Mouse (Mus musculus): ENCODE results near the gene Gm17359. TPM values are rescaled to one million over a fixed set of nuclear protein-coding genes. Genes with fewer than 3 reads are reported as not detected.

Gene Gm17359
- total RNA-seq, 1 experiment = not detected

GRCm38 (mm10) chr3:79415929-79416328 is 79.5 kb downstream of the Gm17359 start:
- in situ Hi-C loops (cut with MboI; ENCODE audit: low sequenced_read_pairs in 2 of 2, unreplicated experiment in 2 of 2) = no loop called here

GRCm38 (mm10) chr3:79416944-79417680 is 80.7 kb downstream of the Gm17359 start:
- peak; percentile 78 for DNase-seq (ENCODE audit: low read depth, low spot score)
- H3K4me3 ChIP-seq (ENCODE audit: insufficient read depth in 1 of 2, low read depth in 1 of 2, low read length in 2 of 2, poor library complexity in 1 of 2, severe bottlenecking in 1 of 2) = no peak overlapping the region
- H3K9ac ChIP-seq (ENCODE audit: insufficient read depth, low read depth, low read length, poor library complexity, severe bottlenecking) = no peak overlapping the region

More at GRCm38 (mm10) chr3:79415929-79416328, 79.5 kb downstream of the Gm17359 start:
- Histone ChIP-seq H3K4me3 (ENCODE audit: insufficient read depth in 1 of 2, low read depth in 1 of 2, low read length in 2 of 2, poor library complexity in 1 of 2, severe bottlenecking in 1 of 2) (no peak overlapping the region), H3K9ac (ENCODE audit: insufficient read depth, low read depth, low read length, poor library complexity, severe bottlenecking) (no peak overlapping the region), H3K9me3 (ENCODE audit: control insufficient read depth, insufficient read depth, low read depth, low read length) (no peaks in the 10 kb centered on the region), H3K36me3 (ENCODE audit: control insufficient read depth, insufficient read depth, low read length, poor library complexity, severe bottlenecking) (no peaks in the 10 kb centered on the region), H3K4me1 (ENCODE audit: control insufficient read depth in 2 of 2, insufficient read depth in 2 of 2, low read length in 2 of 2, poor library complexity in 1 of 2) (peaks cover 2 to 3% of the 10 kb centered on the region in 2 experiments; a peak in 1 of 4 replicates), H3K27ac (ENCODE audit: insufficient read depth, low read depth, low read length, poor library complexity, severe bottlenecking) (no peak overlapping the region)
- DNase-seq (ENCODE audit: low read depth, low spot score) = no peak
- TF ChIP-seq MAFK (IDR thresholded peaks at IDR 0.05; ENCODE audit: insufficient read depth, low read depth, low read length) (no peak), CHD2 (IDR thresholded peaks at IDR 0.05; ENCODE audit: low read depth, low read length) (no peak), ZNF384 (IDR thresholded peaks at IDR 0.05; ENCODE audit: low read depth, low read length) (no peak)

GRCm38 (mm10) chr3:79418921-79419320 is 82.5 kb downstream of the Gm17359 start:
- H3K36me3 ChIP-seq (ENCODE audit: control insufficient read depth, insufficient read depth, low read length, poor library complexity, severe bottlenecking) = no peaks in the 10 kb centered on the region
- no peak overlapping the region for H3K4me3 ChIP-seq (ENCODE audit: insufficient read depth in 1 of 2, low read depth in 1 of 2, low read length in 2 of 2, poor library complexity in 1 of 2, severe bottlenecking in 1 of 2)
- H3K4me1 ChIP-seq (ENCODE audit: control insufficient read depth in 2 of 2, insufficient read depth in 2 of 2, low read length in 2 of 2, poor library complexity in 1 of 2) = peaks cover 2 to 3% of the 10 kb centered on the region in 2 experiments; a peak in 1 of 4 replicates
- TF ChIP-seq HCFC1 (IDR thresholded peaks at IDR 0.05; ENCODE audit: borderline replicate concordance, insufficient read depth, low read length) = no peak
- TF ChIP-seq ZNF384 (IDR thresholded peaks at IDR 0.05; ENCODE audit: low read depth, low read length) = no peak
- no peak for TF ChIP-seq MAFK (IDR thresholded peaks at IDR 0.05; ENCODE audit: insufficient read depth, low read depth, low read length)
- TF ChIP-seq CHD2 (IDR thresholded peaks at IDR 0.05; ENCODE audit: low read depth, low read length) = no peak
- TF ChIP-seq ZC3H11A (IDR thresholded peaks at IDR 0.05; ENCODE audit: borderline replicate concordance, low read depth, low read length) = no peak
- no peak overlapping the region for H3K9ac ChIP-seq (ENCODE audit: insufficient read depth, low read depth, low read length, poor library complexity, severe bottlenecking)
- H3K27ac ChIP-seq (ENCODE audit: insufficient read depth, low read depth, low read length, poor library complexity, severe bottlenecking) = no peak overlapping the region
- DNase-seq (ENCODE audit: low read depth, low spot score) = no peak
- no peaks in the 10 kb centered on the region for H3K9me3 ChIP-seq (ENCODE audit: control insufficient read depth, insufficient read depth, low read depth, low read length)
- in situ Hi-C loops (cut with MboI; ENCODE audit: low sequenced_read_pairs in 2 of 2, unreplicated experiment in 2 of 2) = no loop called here

More at GRCm38 (mm10) chr3:79416944-79417680, 80.7 kb downstream of the Gm17359 start:
- TF ChIP-seq MAFK (IDR thresholded peaks at IDR 0.05; ENCODE audit: insufficient read depth, low read depth, low read length) (no peak), ZC3H11A (IDR thresholded peaks at IDR 0.05; ENCODE audit: borderline replicate concordance, low read depth, low read length) (no peak), HCFC1 (IDR thresholded peaks at IDR 0.05; ENCODE audit: borderline replicate concordance, insufficient read depth, low read length) (no peak), CHD2 (IDR thresholded peaks at IDR 0.05; ENCODE audit: low read depth, low read length) (no peak; the same call in 1 of the 2 replicates), ZNF384 (IDR thresholded peaks at IDR 0.05; ENCODE audit: low read depth, low read length) (no peak)
- H3K36me3 ChIP-seq (ENCODE audit: control insufficient read depth, insufficient read depth, low read length, poor library complexity, severe bottlenecking) = no peaks in the 10 kb centered on the region
- in situ Hi-C loops (cut with MboI; ENCODE audit: low sequenced_read_pairs in 2 of 2, unreplicated experiment in 2 of 2) = no loop called here
- H3K4me1 ChIP-seq (ENCODE audit: control insufficient read depth in 2 of 2, insufficient read depth in 2 of 2, low read length in 2 of 2, poor library complexity in 1 of 2) = peaks cover 2 to 3% of the 10 kb centered on the region in 2 experiments; a peak in 1 of 4 replicates
- H3K27ac ChIP-seq (ENCODE audit: insufficient read depth, low read depth, low read length, poor library complexity, severe bottlenecking) = no peak overlapping the region; the same call in 1 of the 2 replicates
- H3K9me3 ChIP-seq (ENCODE audit: control insufficient read depth, insufficient read depth, low read depth, low read length) = no peaks in the 10 kb centered on the region

- in situ Hi-C loops (cut with MboI; ENCODE audit: low sequenced_read_pairs in 2 of 2, unreplicated experiment in 2 of 2) = loop anchor here in 1 of 2 experiments (25.0 kb wide), 1 partner anchor 213 kb away; no protein-coding TSS in a partner anchor
These were observed 89.0 kb downstream of the Gm17359 start for GRCm38 (mm10) chr3:79425441-79425840.

More at GRCm38 (mm10) chr3:79425441-79425840, 89.0 kb downstream of the Gm17359 start:
- H3K9me3 ChIP-seq (ENCODE audit: control insufficient read depth, insufficient read depth, low read depth, low read length) = no peaks in the 10 kb centered on the region
- H3K9ac ChIP-seq (ENCODE audit: insufficient read depth, low read depth, low read length, poor library complexity, severe bottlenecking) = no peak overlapping the region
- no peak for DNase-seq (ENCODE audit: low read depth, low spot score)
- no peaks in the 10 kb centered on the region for H3K4me1 ChIP-seq (ENCODE audit: control insufficient read depth in 2 of 2, insufficient read depth in 2 of 2, low read length in 2 of 2, poor library complexity in 1 of 2)
- H3K4me3 ChIP-seq (ENCODE audit: insufficient read depth in 1 of 2, low read depth in 1 of 2, low read length in 2 of 2, poor library complexity in 1 of 2, severe bottlenecking in 1 of 2) = no peak overlapping the region
- H3K27ac ChIP-seq (ENCODE audit: insufficient read depth, low read depth, low read length, poor library complexity, severe bottlenecking) = no peak overlapping the region
- TF ChIP-seq MAFK (IDR thresholded peaks at IDR 0.05; ENCODE audit: insufficient read depth, low read depth, low read length) (no peak), ZC3H11A (IDR thresholded peaks at IDR 0.05; ENCODE audit: borderline replicate concordance, low read depth, low read length) (no peak), CHD2 (IDR thresholded peaks at IDR 0.05; ENCODE audit: low read depth, low read length) (no peak), ZNF384 (IDR thresholded peaks at IDR 0.05; ENCODE audit: low read depth, low read length) (no peak), HCFC1 (IDR thresholded peaks at IDR 0.05; ENCODE audit: borderline replicate concordance, insufficient read depth, low read length) (no peak)
- no peaks in the 10 kb centered on the region for H3K36me3 ChIP-seq (ENCODE audit: control insufficient read depth, insufficient read depth, low read length, poor library complexity, severe bottlenecking)
